Mouse (Mus musculus) neural tube, embryonic 15.5 days (tissue): Measurements from ENCODE around the gene Slc29a4. TPM values are rescaled to one million over a fixed set of nuclear protein-coding genes. Genes with fewer than 3 reads are reported as not detected.

Experiments
- ATAC-seq: fragments of 200-750 bp; cut with Nextera tagmentation; 2 replicates; pipeline ENCODE4 v1.8.0; 2017; ENCODE audit warnings: mild to moderate bottlenecking, moderate TSS enrichment, moderate library complexity; ENCODE audit not compliant: low FRiP score
- H3K27ac ChIP-seq: fragments of 300-500 bp; sonication (generic); replicated peaks from 2 replicates; pipeline ENCODE4 v1.5.1; 2015; ENCODE audit warnings: mild to moderate bottlenecking, inconsistent platforms
- H3K27me3 ChIP-seq: fragments of 300-500 bp; sonication (generic); replicated peaks from 2 replicates; pipeline ENCODE4 v1.6.1; 2015; ENCODE audit warnings: inconsistent platforms
- H3K36me3 ChIP-seq: fragments of 300-500 bp; sonication (generic); 2 replicates; pipeline ENCODE4 v1.6.1; 2015; ENCODE audit warnings: inconsistent platforms
- H3K4me1 ChIP-seq: fragments of 300-500 bp; sonication (generic); 2 replicates; pipeline ENCODE4 v1.6.1; 2015; ENCODE audit warnings: inconsistent platforms
- H3K4me2 ChIP-seq: fragments of 300-500 bp; sonication (generic); 2 replicates; pipeline ENCODE4 v1.6.1; 2015; ENCODE audit warnings: inconsistent platforms, mild to moderate bottlenecking, moderate library complexity
- H3K4me3 ChIP-seq: fragments of 300-500 bp; sonication (generic); replicated peaks from 2 replicates; pipeline ENCODE4 v1.5.1; 2015; ENCODE audit warnings: mild to moderate bottlenecking, inconsistent platforms
- H3K9ac ChIP-seq: fragments of 300-500 bp; sonication (generic); replicated peaks from 2 replicates; pipeline ENCODE4 v1.6.1; 2015; ENCODE audit warnings: mild to moderate bottlenecking, inconsistent platforms
- H3K9me3 ChIP-seq: fragments of 300-500 bp; sonication (generic); replicated peaks from 2 replicates; pipeline ENCODE4 v1.6.1; 2016; ENCODE audit warnings: inconsistent platforms
- WGBS: fragments of 180-500 bp; shearing (Covaris S2); methylation state at CpG from one replicate; pipeline ENCODE4 v1.1.7; 2015; ENCODE audit warnings: mixed read lengths; 5-methylcytosine and 5-hydroxymethylcytosine counted together
- polyA plus RNA-seq: library from polyadenylated mRNA; unstranded; fragments of >200 nt; fragmentation: Nextera tagmentation; extraction: Ambion mirVana; gene quantifications from 2 replicates; pipeline ENCODE4 v1.2.1, GENCODE M21; 2015

Gene Slc29a4
- polyA plus RNA-seq, 1 experiment from 2014 or later, result 82.4 TPM

- H3K9ac ChIP-seq, result no peak overlapping the region
- no peaks in the 10 kb centered on the region for H3K27me3 ChIP-seq
- WGBS, result 59% methylated on average over 7 of the region's 7 CpGs
- H3K9me3 ChIP-seq, result no peaks in the 10 kb centered on the region
- no peaks in the 10 kb centered on the region for H3K36me3 ChIP-seq
- H3K4me2 ChIP-seq, result no peak overlapping the region
- H3K4me1 ChIP-seq, result peaks cover 1% of the 10 kb centered on the region
- no peak for ATAC-seq
- H3K27ac ChIP-seq, result no peak overlapping the region
- H3K4me3 ChIP-seq, result no peak overlapping the region
Observed at GRCm38 (mm10) chr5:142678141-142678571, 14.2 kb upstream of the Slc29a4 start.

GRCm38 (mm10) chr5:142679065-142679464 lies 13.2 kb upstream of the Slc29a4 start:
- no peak for ATAC-seq
- Histone ChIP-seq H3K27me3 (no peaks in the 10 kb centered on the region), H3K9me3 (no peaks in the 10 kb centered on the region), H3K4me3 (no peak overlapping the region), H3K27ac (no peak overlapping the region), H3K36me3 (no peaks in the 10 kb centered on the region), H3K4me1 (no peaks in the 10 kb centered on the region), H3K9ac (no peak overlapping the region), H3K4me2 (no peak overlapping the region)
- 92% methylated on average over 1 of the region's 1 CpGs for WGBS

- no peak overlapping the region for H3K9ac ChIP-seq
- no peaks in the 10 kb centered on the region for H3K4me1 ChIP-seq
- no peak overlapping the region for H3K27ac ChIP-seq
- H3K4me3 ChIP-seq, result no peak overlapping the region
- H3K4me2 ChIP-seq, result no peak overlapping the region
- no peaks in the 10 kb centered on the region for H3K9me3 ChIP-seq
- ATAC-seq, result no peak
- H3K36me3 ChIP-seq, result no peaks in the 10 kb centered on the region
- no peaks in the 10 kb centered on the region for H3K27me3 ChIP-seq
- 83% methylated on average over 3 of the region's 3 CpGs for WGBS
Observed at GRCm38 (mm10) chr5:142681911-142682310, 10.4 kb upstream of the Slc29a4 start.

- no peak for ATAC-seq
- H3K9me3 ChIP-seq, result no peaks in the 10 kb centered on the region
- no peaks in the 10 kb centered on the region for H3K36me3 ChIP-seq
- no peak overlapping the region for H3K4me2 ChIP-seq
- H3K27me3 ChIP-seq, result no peaks in the 10 kb centered on the region
- H3K4me1 ChIP-seq, result no peaks in the 10 kb centered on the region
- H3K9ac ChIP-seq, result no peak overlapping the region
- no peak overlapping the region for H3K4me3 ChIP-seq
- no peak overlapping the region for H3K27ac ChIP-seq
- WGBS, result 91% methylated on average over 5 of the region's 5 CpGs
Observed at GRCm38 (mm10) chr5:142682529-142682928, 9.8 kb upstream of the Slc29a4 start.

- H3K4me1 ChIP-seq, result peaks cover 20% of the 10 kb centered on the region
- WGBS, result 52% methylated on average over 6 of the region's 6 CpGs
- H3K4me2 ChIP-seq, result no peak overlapping the region
- no peak for ATAC-seq
- H3K9ac ChIP-seq, result no peak overlapping the region
- no peak overlapping the region for H3K27ac ChIP-seq
- 0 out of 2 replicates have a peak, but pooled peaks cover 3% of the 10 kb centered on the region for H3K27me3 ChIP-seq
- H3K4me3 ChIP-seq, result no peak overlapping the region
- no peaks in the 10 kb centered on the region for H3K36me3 ChIP-seq
- no peaks in the 10 kb centered on the region for H3K9me3 ChIP-seq
Observed at GRCm38 (mm10) chr5:142688866-142689265, 3.4 kb upstream of the Slc29a4 start.

- Histone ChIP-seq H3K4me3 (no peak overlapping the region), H3K36me3 (no peaks in the 10 kb centered on the region), H3K9me3 (no peaks in the 10 kb centered on the region), H3K4me1 (peaks cover 29% of the 10 kb centered on the region), H3K4me2 (no peak overlapping the region), H3K27ac (no peak overlapping the region), H3K9ac (no peak overlapping the region), H3K27me3 (0 out of 2 replicates have a peak, but pooled peaks cover 3% of the 10 kb centered on the region)
- 87% methylated on average over 3 of the region's 3 CpGs for WGBS
- no peak for ATAC-seq
Observed at GRCm38 (mm10) chr5:142690343-142690742, 2.0 kb upstream of the Slc29a4 start.

- no peak overlapping the region for H3K4me3 ChIP-seq
- ATAC-seq, result no peak; the same call in 1 of the 2 replicates
- 51% methylated on average over 12 of the region's 12 CpGs for WGBS
- no peak overlapping the region for H3K9ac ChIP-seq
- H3K27ac ChIP-seq, result no peak overlapping the region
- H3K4me1 ChIP-seq, result peaks cover 29% of the 10 kb centered on the region
- no peak overlapping the region; the same call in 1 of the 2 replicates for H3K4me2 ChIP-seq
- H3K9me3 ChIP-seq, result no peaks in the 10 kb centered on the region
- H3K27me3 ChIP-seq, result 0 out of 2 replicates have a peak, but pooled peaks cover 3% of the 10 kb centered on the region
- H3K36me3 ChIP-seq, result no peaks in the 10 kb centered on the region
Observed at GRCm38 (mm10) chr5:142692971-142693737, 842 bp downstream of the Slc29a4 start.

GRCm38 (mm10) chr5:142693738-142694430 lies 1.6 kb downstream of the Slc29a4 start:
- Histone ChIP-seq H3K9me3 (no peaks in the 10 kb centered on the region), H3K4me1 (peaks cover 29% of the 10 kb centered on the region), H3K4me2 (no peak overlapping the region; the same call in 1 of the 2 replicates), H3K4me3 (no peak overlapping the region), H3K27ac (no peak overlapping the region), H3K9ac (no peak overlapping the region), H3K36me3 (no peaks in the 10 kb centered on the region), H3K27me3 (0 out of 2 replicates have a peak, but pooled peaks cover 3% of the 10 kb centered on the region)
- 46% methylated on average over 8 of the region's 8 CpGs for WGBS
- no peak; the same call in 1 of the 2 replicates for ATAC-seq

GRCm38 (mm10) chr5:142694627-142695340 lies 2.5 kb downstream of the Slc29a4 start:
- H3K9me3 ChIP-seq, result no peaks in the 10 kb centered on the region
- H3K4me3 ChIP-seq, result no peak overlapping the region
- peaks cover 29% of the 10 kb centered on the region for H3K4me1 ChIP-seq
- no peak for ATAC-seq
- no peak overlapping the region for H3K4me2 ChIP-seq
- H3K36me3 ChIP-seq, result no peaks in the 10 kb centered on the region
- H3K27ac ChIP-seq, result no peak overlapping the region
- no peak overlapping the region for H3K9ac ChIP-seq
- WGBS, result 6% methylated on average over 12 of the region's 12 CpGs
- 0 out of 2 replicates have a peak, but pooled peaks cover 3% of the 10 kb centered on the region for H3K27me3 ChIP-seq

GRCm38 (mm10) chr5:142696258-142696657 lies 3.9 kb downstream of the Slc29a4 start:
- no peaks in the 10 kb centered on the region for H3K36me3 ChIP-seq
- H3K9ac ChIP-seq, result no peak overlapping the region
- H3K4me1 ChIP-seq, result peaks cover 29% of the 10 kb centered on the region
- WGBS, result 37% methylated on average over 6 of the region's 6 CpGs
- H3K4me2 ChIP-seq, result no peak overlapping the region
- H3K27ac ChIP-seq, result no peak overlapping the region
- no peaks in the 10 kb centered on the region for H3K9me3 ChIP-seq
- peaks cover 3% of the 10 kb centered on the region; the same call in 1 of the 2 replicates for H3K27me3 ChIP-seq
- no peak for ATAC-seq
- H3K4me3 ChIP-seq, result no peak overlapping the region

- Histone ChIP-seq H3K36me3 (no peaks in the 10 kb centered on the region), H3K9me3 (no peaks in the 10 kb centered on the region), H3K27me3 (peaks cover 3% of the 10 kb centered on the region; the same call in 1 of the 2 replicates), H3K27ac (no peak overlapping the region), H3K4me2 (no peak overlapping the region), H3K4me3 (no peak overlapping the region), H3K4me1 (peaks cover 28% of the 10 kb centered on the region), H3K9ac (no peak overlapping the region)
- no peak for ATAC-seq
- 81% methylated on average over 6 of the region's 6 CpGs for WGBS
Observed at GRCm38 (mm10) chr5:142696865-142697264, 4.6 kb downstream of the Slc29a4 start.
